Mouse (Mus musculus) forebrain, embryonic 16.5 days (tissue): ENCODE data around the gene Gm17402. TPM values are rescaled to one million over a fixed set of nuclear protein-coding genes. Genes with fewer than 3 reads are reported as not detected.

Experiments
- ATAC-seq: fragments of 200-750 bp; cut with Nextera tagmentation; 2 replicates; pipeline ENCODE4 v1.8.0; 2017; ENCODE audit warnings: mild to moderate bottlenecking, moderate library complexity
- H3K27ac ChIP-seq: fragments of 300-500 bp; sonication (generic); 2 replicates; pipeline ENCODE4 v1.5.1; 2014; ENCODE audit warnings: low read length, control low read depth
- H3K27me3 ChIP-seq: fragments of 300-500 bp; sonication (generic); replicated peaks from 2 replicates; pipeline ENCODE4 v1.6.1; 2014; ENCODE audit warnings: low read length; ENCODE audit not compliant: control insufficient read depth, insufficient read depth
- H3K36me3 ChIP-seq: fragments of 300-500 bp; sonication (generic); 2 replicates; pipeline ENCODE4 v1.6.1; 2014; ENCODE audit not compliant: control insufficient read depth, insufficient read depth
- H3K4me1 ChIP-seq: fragments of 300-500 bp; sonication (generic); replicated peaks from 2 replicates; pipeline ENCODE4 v1.6.1; 2014; ENCODE audit warnings: low read length; ENCODE audit not compliant: control insufficient read depth, insufficient read depth
- H3K4me2 ChIP-seq: fragments of 300-500 bp; sonication (generic); 2 replicates; pipeline ENCODE4 v1.6.1; 2014; ENCODE audit warnings: mild to moderate bottlenecking, low read length, control low read depth
- H3K4me3 ChIP-seq: fragments of 300-500 bp; sonication (generic); replicated peaks from 2 replicates; pipeline ENCODE4 v1.5.1; 2014; ENCODE audit warnings: mild to moderate bottlenecking, low read length, control low read depth
- H3K9ac ChIP-seq: fragments of 300-500 bp; sonication (generic); replicated peaks from 2 replicates; pipeline ENCODE4 v1.6.1; 2014; ENCODE audit warnings: low read depth, low read length, control low read depth
- H3K9me3 ChIP-seq: fragments of 300-500 bp; sonication (generic); 2 replicates; pipeline ENCODE4 v1.6.1; 2016; ENCODE audit warnings: low read length; ENCODE audit not compliant: control insufficient read depth
- WGBS: fragments of 180-500 bp; shearing (Covaris S2); extraction: QIAGEN DNeasy Blood & Tissue Kit; methylation state at CpG from one replicate; pipeline ENCODE4 v1.1.7; 2014; 5-methylcytosine and 5-hydroxymethylcytosine counted together
- polyA plus RNA-seq: library from polyadenylated mRNA; unstranded; fragments of >200 nt; fragmentation: Nextera tagmentation; extraction: Ambion mirVana; gene quantifications from 2 replicates; pipeline ENCODE4 v1.2.1, GENCODE M21; 2015

The Gm17402 gene
- not detected in 2 replicates for polyA plus RNA-seq

- no peak for ATAC-seq
- H3K4me3 ChIP-seq, result peak within 1 kb of the TSS; percentile 55
- WGBS, result 64% methylated on average over 3 of the region's 3 CpGs
- H3K27me3 ChIP-seq, result peaks cover 14% of the 10 kb centered on the region
- H3K4me1 ChIP-seq, result 0 out of 2 replicates have a peak, but pooled peaks cover 2% of the 10 kb centered on the region
- H3K4me2 ChIP-seq, result peak within 1 kb of the TSS; percentile 70
- H3K36me3 ChIP-seq, result no peaks in the 10 kb centered on the region
- H3K9me3 ChIP-seq, result no peaks in the 10 kb centered on the region
- no peak within 1 kb of the TSS for H3K27ac ChIP-seq
- peak within 1 kb of the TSS; percentile 58 for H3K9ac ChIP-seq
Observed at GRCm38 (mm10) chr3:67375063-67375462, at the start of gene Gm17402. TSS of gene Gm17402 (minus strand) at chr3:67375163.

- 0 out of 2 replicates have a peak, but pooled peaks cover 2% of the 10 kb centered on the region for H3K4me1 ChIP-seq
- ATAC-seq, result no peak
- no peak overlapping the region for H3K4me3 ChIP-seq
- H3K4me2 ChIP-seq, result no peak overlapping the region
- H3K9me3 ChIP-seq, result no peaks in the 10 kb centered on the region
- H3K9ac ChIP-seq, result no peak overlapping the region
- H3K36me3 ChIP-seq, result no peaks in the 10 kb centered on the region
- peaks cover 3% of the 10 kb centered on the region; the same call in 1 of the 2 replicates for H3K27me3 ChIP-seq
- H3K27ac ChIP-seq, result no peak overlapping the region
Observed at GRCm38 (mm10) chr3:67378215-67378614, 3.3 kb upstream of the Gm17402 start.

- Histone ChIP-seq H3K4me1 (0 out of 2 replicates have a peak, but pooled peaks cover 2% of the 10 kb centered on the region), H3K4me2 (peak overlapping the region; percentile 70), H3K4me3 (peak overlapping the region; percentile 55), H3K27ac (no peak overlapping the region), H3K27me3 (peaks cover 14% of the 10 kb centered on the region), H3K9ac (peak overlapping the region; percentile 58), H3K9me3 (no peaks in the 10 kb centered on the region), H3K36me3 (no peaks in the 10 kb centered on the region)
- 32% methylated on average over 7 of the region's 7 CpGs for WGBS
- ATAC-seq, result peak; percentile 50
Observed at GRCm38 (mm10) chr3:67374360-67374778, 594 bp downstream of the Gm17402 start.

GRCm38 (mm10) chr3:67373872-67374271, 1.1 kb downstream of the Gm17402 start, which contains the start of gene Mlf1:
TSS of gene Mlf1 (plus strand) at chr3:67374097.
- peak; percentile 100 for ATAC-seq
- Histone ChIP-seq H3K36me3 (no peaks in the 10 kb centered on the region), H3K9ac (peak within 1 kb of the TSS; percentile 58), H3K27me3 (peaks cover 14% of the 10 kb centered on the region), H3K4me1 (0 out of 2 replicates have a peak, but pooled peaks cover 2% of the 10 kb centered on the region), H3K4me2 (peak within 1 kb of the TSS; percentile 70), H3K27ac (no peak within 1 kb of the TSS), H3K9me3 (no peaks in the 10 kb centered on the region), H3K4me3 (peak within 1 kb of the TSS; percentile 55)
- WGBS, result under 1% methylated on average over 35 of the region's 35 CpGs

- Histone ChIP-seq H3K27ac (no peak overlapping the region), H3K9me3 (no peaks in the 10 kb centered on the region)
- ATAC-seq, result no peak
Observed at GRCm38 (mm10) chr3:67372781-67373180, 2.2 kb downstream of the Gm17402 start.

GRCm38 (mm10) chr3:67372194-67372593, 2.8 kb downstream of the Gm17402 start:
- 0 out of 2 replicates have a peak, but pooled peaks cover 2% of the 10 kb centered on the region for H3K4me1 ChIP-seq
- ATAC-seq, result no peak
- no peaks in the 10 kb centered on the region for H3K9me3 ChIP-seq
- 72% methylated on average over 4 of the region's 4 CpGs for WGBS
- no peak overlapping the region for H3K4me3 ChIP-seq
- H3K9ac ChIP-seq, result no peak overlapping the region
- no peak overlapping the region for H3K27ac ChIP-seq
- peaks cover 14% of the 10 kb centered on the region for H3K27me3 ChIP-seq
- H3K36me3 ChIP-seq, result no peaks in the 10 kb centered on the region
- H3K4me2 ChIP-seq, result no peak overlapping the region

More at GRCm38 (mm10) chr3:67372781-67373180, 2.2 kb downstream of the Gm17402 start:
- 55% methylated on average over 5 of the region's 5 CpGs for WGBS
- Histone ChIP-seq H3K4me2 (no peak overlapping the region), H3K4me1 (0 out of 2 replicates have a peak, but pooled peaks cover 2% of the 10 kb centered on the region), H3K36me3 (no peaks in the 10 kb centered on the region), H3K4me3 (no peak overlapping the region), H3K9ac (no peak overlapping the region), H3K27me3 (peaks cover 14% of the 10 kb centered on the region)

- Histone ChIP-seq H3K4me1 (0 out of 2 replicates have a peak, but pooled peaks cover 2% of the 10 kb centered on the region), H3K4me2 (no peak overlapping the region), H3K27ac (no peak overlapping the region), H3K9ac (no peak overlapping the region), H3K27me3 (peaks cover 12% of the 10 kb centered on the region), H3K36me3 (no peaks in the 10 kb centered on the region), H3K4me3 (no peak overlapping the region), H3K9me3 (no peaks in the 10 kb centered on the region)
- 82% methylated on average over 5 of the region's 5 CpGs for WGBS
- ATAC-seq, result no peak
Observed at GRCm38 (mm10) chr3:67369407-67370079, 5.4 kb downstream of the Gm17402 start.

- no peaks in the 10 kb centered on the region for H3K9me3 ChIP-seq
- H3K9ac ChIP-seq, result no peak overlapping the region
- no peak overlapping the region for H3K4me2 ChIP-seq
- H3K27ac ChIP-seq, result no peak overlapping the region
- H3K4me1 ChIP-seq, result no peaks in the 10 kb centered on the region
- H3K27me3 ChIP-seq, result peaks cover 5% of the 10 kb centered on the region; the same call in 1 of the 2 replicates
- ATAC-seq, result no peak
- H3K4me3 ChIP-seq, result no peak overlapping the region
- H3K36me3 ChIP-seq, result no peaks in the 10 kb centered on the region
- 87% methylated on average over 6 of the region's 6 CpGs for WGBS
Observed at GRCm38 (mm10) chr3:67367481-67367880, 7.5 kb downstream of the Gm17402 start.

GRCm38 (mm10) chr3:67366087-67366892, 8.7 kb downstream of the Gm17402 start:
- ATAC-seq, result 0 out of 2 replicates have a peak, but pooled peaks have one; percentile 20
- no peaks in the 10 kb centered on the region for H3K4me1 ChIP-seq
- no peaks in the 10 kb centered on the region for H3K9me3 ChIP-seq
- no peak overlapping the region for H3K4me3 ChIP-seq
- no peaks in the 10 kb centered on the region for H3K36me3 ChIP-seq
- no peak overlapping the region for H3K27ac ChIP-seq
- WGBS, result 71% methylated on average over 4 of the region's 4 CpGs
- H3K4me2 ChIP-seq, result no peak overlapping the region
- no peaks in the 10 kb centered on the region for H3K27me3 ChIP-seq
- no peak overlapping the region for H3K9ac ChIP-seq
